Comparison of ENCODE assay signal across 8 mouse cellular contexts in the genomic region with DNA sequence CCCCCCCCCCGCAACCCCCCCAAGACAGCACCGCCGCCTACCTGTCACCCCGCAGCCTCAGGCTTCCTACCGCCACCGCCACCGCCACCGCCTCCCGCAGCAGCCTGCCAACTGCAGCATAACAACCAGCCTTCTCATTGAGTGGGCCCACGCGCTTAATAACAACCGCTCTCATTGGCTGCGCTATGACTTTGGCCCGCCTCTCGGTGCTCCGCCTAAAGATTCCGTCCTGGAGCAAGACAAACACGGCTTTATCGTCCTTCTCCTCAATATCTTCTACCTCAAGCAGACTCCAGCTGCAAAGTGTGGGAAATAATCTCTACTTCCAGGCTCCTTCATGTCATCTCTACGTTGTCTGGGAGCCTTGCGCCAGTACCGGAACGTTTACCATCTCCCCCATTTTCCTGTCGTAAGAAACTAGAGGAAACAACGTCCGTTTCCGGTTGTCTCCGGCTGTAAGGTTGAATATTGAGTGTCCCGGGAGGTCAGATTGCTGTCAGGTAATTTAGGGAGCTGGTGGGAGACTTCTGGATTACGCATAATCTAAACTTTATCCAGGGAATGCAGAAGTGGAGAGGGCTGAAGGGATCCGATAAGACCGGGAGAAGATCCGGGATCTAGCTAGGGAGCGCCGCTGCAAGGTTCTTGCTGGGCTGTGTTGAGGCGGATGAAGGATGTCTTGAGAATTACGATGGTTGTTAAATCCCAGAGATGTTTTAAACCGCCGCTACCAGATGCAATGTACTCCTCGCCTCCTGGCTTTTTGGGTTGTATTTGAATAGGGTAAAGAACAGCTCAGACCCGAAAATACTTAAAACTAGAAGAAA. TPM values are rescaled to one million over a fixed set of nuclear protein-coding genes. Genes with fewer than 3 reads are reported as not detected.
DNase-seq lines count a peak whose midpoint lies in the region; ATAC-seq and TF ChIP-seq lines count a peak whose summit lies in the region.

A gene (minus strand): TSS at position 153 of the 827 bp plus-strand sequence.
A gene (plus strand): TSS at position 214 of the 827 bp plus-strand sequence.

- peak within 1 kb of the TSS; percentile 89 for H3K4me3 ChIP-seq in cortical plate, adult 2 months (ENCODE audit: insufficient read depth, low read length)

- peak within 1 kb of the TSS; percentile 87 for H3K27ac ChIP-seq in cortical plate, adult 2 months (ENCODE audit: insufficient read depth, low read length)

- TF ChIP-seq POLR2A in cortical plate, adult 2 months (IDR thresholded peaks at IDR 0.05; ENCODE audit: extremely low read depth, insufficient read depth, low read length): peak; percentile 71; the same call in 1 of the 2 replicates

- ATAC-seq in activated CD4-positive, CD25-positive, alpha-beta regulatory T cell, adult 4 months: peak; percentile 95
- peak; percentile 91 for ATAC-seq in inflammation-experienced regulatory T-cells, adult 6 months
- ATAC-seq in megakaryocyte-erythroid progenitor cell, adult 5-6 weeks (replicated peaks; ENCODE audit: low FRiP score, low TSS enrichment, poor library complexity, severe bottlenecking): peak; percentile 100

- peak; percentile 88 for DNase-seq in gastrocnemius, postnatal 10 days
- DNase-seq in left cerebral cortex, postnatal 10 days (ENCODE audit: extremely low spot score in 1 of 2, low spot score in 2 of 2): peak; percentile 90 to 93
- DNase-seq in right cerebral cortex, postnatal 25 days: peak; percentile 89
- peak; percentile 82 to 88 for DNase-seq in urinary bladder, postnatal 4 days (ENCODE audit: low spot score in 2 of 2)

- no peak for TF ChIP-seq CTCF in cortical plate, adult 2 months (IDR thresholded peaks at IDR 0.05; ENCODE audit: extremely low read depth, insufficient read depth, low read length)

- intact Hi-C loops in left cerebral cortex, postnatal 10 days (cut with DNase I): no loop called here

- H3K4me1 ChIP-seq in cortical plate, adult 2 months (ENCODE audit: control insufficient read depth, insufficient read depth, low read length): peaks cover 1% of the 10 kb centered on the region; the same call in 1 of the 2 replicates

RNA-seq across cellular contexts. Expression of the first gene that starts in this region (rescaled TPM):
- polyA plus RNA-seq in activated CD4-positive, CD25-positive, alpha-beta regulatory T cell, adult 4 months (2017; shearing (Covaris generic)): 10 to 100 TPM in 1 of 2 experiments, 1 to 10 TPM in 1; 9.3 to 10.2 TPM
- polyA plus RNA-seq in cortical plate, adult 2 months (2012; rRNA removed): 23.9 and 25.5 TPM in 2 replicates
- total RNA-seq in gastrocnemius, postnatal 10 days (2021): 10 to 100 TPM in 1 of 2 experiments, 1 to 10 TPM in 1; 6.0 to 13.3 TPM
- polyA plus RNA-seq in inflammation-experienced regulatory T-cells, adult 6 months (2017; shearing (Covaris generic)): 10 to 100 TPM in 2 of 3 experiments, 1 to 10 TPM in 1; 8.4 to 14.4 (median 14.1) TPM
- 10 to 100 TPM; 68.6 to 70.4 TPM for total RNA-seq in left cerebral cortex, postnatal 10 days (2021)
- 21.1 and 25.1 TPM in 2 replicates for total RNA-seq in megakaryocyte-erythroid progenitor cell, adult 5-6 weeks (2014; fragmentation: Nextera tagmentation)
- total RNA-seq in megakaryocyte-erythroid progenitor cell, adult 5-6 weeks (2017): 11.3 and 17.8 TPM in 2 replicates

RNA-seq across cellular contexts. Expression of the second gene that starts in this region (rescaled TPM):
- polyA plus RNA-seq in activated CD4-positive, CD25-positive, alpha-beta regulatory T cell, adult 4 months (2017; shearing (Covaris generic)): 10 to 100 TPM; 77.5 to 93.6 TPM
- 227 and 228 TPM in 2 replicates for polyA plus RNA-seq in cortical plate, adult 2 months (2012; rRNA removed)
- 100 to 1,000 TPM; 147 to 172 TPM for total RNA-seq in gastrocnemius, postnatal 10 days (2021)
- 10 to 100 TPM; 76.2 to 94.3 (median 83.6) TPM for polyA plus RNA-seq in inflammation-experienced regulatory T-cells, adult 6 months (2017; shearing (Covaris generic))
- total RNA-seq in left cerebral cortex, postnatal 10 days (2021): 10 to 100 TPM; 91.0 to 99.5 TPM
- total RNA-seq in megakaryocyte-erythroid progenitor cell, adult 5-6 weeks (2014; fragmentation: Nextera tagmentation): 101 and 116 TPM in 2 replicates
- 107 and 113 TPM in 2 replicates for total RNA-seq in megakaryocyte-erythroid progenitor cell, adult 5-6 weeks (2017)

Comparison
In these comparisons a context has a peak if more than half of its experiments do, and no peak if none do; other contexts are left out.
1. Peak in every context shown above with its lines: DNase-seq, ATAC-seq, H3K4me3 ChIP-seq and H3K27ac ChIP-seq.